Mouse (Mus musculus) cerebellum, adult 2 months (tissue): Measurements from ENCODE around the gene Triobp.

Source experiments
- CTCF ChIP-seq: fragments of 200-500 bp; IDR thresholded peaks from 2 replicates; pipeline ENCODE4 v1.5.1; 2011; ENCODE audit warnings: low read depth, mild to moderate bottlenecking, control low read depth, low read length, moderate library complexity, borderline replicate concordance; ENCODE audit not compliant: insufficient read depth
- POLR2A ChIP-seq: fragments of 200-500 bp; IDR thresholded peaks from 2 replicates; pipeline ENCODE4 v1.6.1; 2011; ENCODE audit warnings: low read length, control low read depth, borderline replicate concordance; ENCODE audit not compliant: insufficient read depth

DNA sequence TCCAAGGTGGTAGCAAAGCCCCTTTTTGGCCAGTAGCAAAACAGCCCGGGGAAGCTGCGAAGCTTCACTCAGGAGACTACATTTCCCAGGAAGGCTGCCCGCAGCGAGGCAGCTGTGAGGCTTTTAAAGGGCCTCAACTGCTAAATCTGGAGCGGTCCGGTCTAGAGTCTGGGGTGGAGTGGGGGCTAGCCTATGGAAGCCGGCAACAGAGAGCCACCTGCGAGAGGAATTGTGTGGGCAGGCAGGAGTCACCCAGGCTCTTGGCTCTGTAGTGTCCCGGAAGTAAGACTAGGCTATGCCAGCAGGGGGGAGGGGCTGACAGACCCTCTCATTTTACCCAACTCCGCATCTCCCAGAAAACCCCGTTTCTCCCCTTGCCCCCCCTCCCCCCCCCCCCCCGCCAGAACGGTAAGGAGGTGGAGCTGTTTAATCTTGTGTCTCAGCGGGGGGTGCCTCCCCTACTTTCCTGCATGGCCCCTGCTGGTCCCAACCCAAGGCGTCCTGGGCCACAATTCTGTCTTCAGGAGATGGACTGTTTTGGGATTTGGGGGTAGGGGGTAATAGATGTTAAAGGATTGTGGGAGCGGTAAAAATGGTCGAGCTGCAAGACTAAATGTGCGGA, 78.3 kb downstream of the Triobp start:
- TF ChIP-seq POLR2A: no peak
- no peak for TF ChIP-seq CTCF
